Mouse (Mus musculus): ENCODE data around the gene Ppm1j. TPM values are rescaled to one million over a fixed set of nuclear protein-coding genes. Genes with fewer than 3 reads are reported as not detected.
"Not testable (repeated sequence)": the region's sequence is repeated elsewhere in the genome, so short reads cannot be mapped to it uniquely, and the experiment has no call there.

Ppm1j gene
- polyA plus RNA-seq, 1 experiment from 2014 or later = 4.6 TPM

DNA sequence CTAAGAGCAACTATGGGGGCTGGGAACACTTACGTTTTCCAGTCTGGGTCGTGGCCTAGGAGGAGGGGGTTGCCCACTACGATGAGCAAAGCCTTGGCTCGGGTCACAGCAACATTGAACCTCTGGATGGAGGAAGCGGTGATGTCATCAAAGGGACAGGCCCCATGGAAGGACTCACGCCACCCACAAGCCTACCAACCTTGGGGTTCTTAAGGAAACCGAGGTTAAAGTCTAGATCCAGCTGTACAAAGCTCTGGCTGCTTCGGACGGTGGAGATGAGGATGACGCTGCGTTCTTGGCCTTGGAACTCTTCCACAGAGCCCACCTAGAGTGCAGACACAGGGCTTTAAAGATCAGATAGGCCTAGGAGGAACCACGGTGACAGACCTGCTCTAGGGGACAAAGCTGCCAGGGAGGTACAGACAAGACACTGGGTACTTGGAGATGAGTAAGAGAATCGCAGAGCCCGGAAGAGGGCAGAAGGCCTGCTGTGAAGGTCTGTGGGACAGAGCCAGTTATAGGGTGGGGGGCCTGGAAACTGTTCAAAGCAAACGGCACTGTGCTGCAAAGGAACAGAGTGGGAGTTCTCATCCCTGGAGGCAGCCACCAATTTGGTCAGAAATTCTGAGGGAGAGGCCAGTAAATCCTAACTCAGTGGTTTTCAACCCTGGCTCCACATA lies 14.9 kb downstream of the Ppm1j start:
- Histone ChIP-seq H3K4me1 (peaks cover 55% of the 10 kb centered on the region), H3K9ac (no peak overlapping the region), H3K36me3 (peaks cover 62% of the 10 kb centered on the region), H3K4me2 (no peak overlapping the region), H3K27ac (peak overlapping the region; percentile 83), H3K27me3 (no peaks in the 10 kb centered on the region), H3K4me3 (no peak overlapping the region), H3K9me3 (no peaks in the 10 kb centered on the region)
- 58% methylated on average over 15 of the region's 15 CpGs for WGBS
- no peak for ATAC-seq (ENCODE audit: insufficient number of reproducible peaks, low FRiP score, low TSS enrichment, low read depth)

DNA sequence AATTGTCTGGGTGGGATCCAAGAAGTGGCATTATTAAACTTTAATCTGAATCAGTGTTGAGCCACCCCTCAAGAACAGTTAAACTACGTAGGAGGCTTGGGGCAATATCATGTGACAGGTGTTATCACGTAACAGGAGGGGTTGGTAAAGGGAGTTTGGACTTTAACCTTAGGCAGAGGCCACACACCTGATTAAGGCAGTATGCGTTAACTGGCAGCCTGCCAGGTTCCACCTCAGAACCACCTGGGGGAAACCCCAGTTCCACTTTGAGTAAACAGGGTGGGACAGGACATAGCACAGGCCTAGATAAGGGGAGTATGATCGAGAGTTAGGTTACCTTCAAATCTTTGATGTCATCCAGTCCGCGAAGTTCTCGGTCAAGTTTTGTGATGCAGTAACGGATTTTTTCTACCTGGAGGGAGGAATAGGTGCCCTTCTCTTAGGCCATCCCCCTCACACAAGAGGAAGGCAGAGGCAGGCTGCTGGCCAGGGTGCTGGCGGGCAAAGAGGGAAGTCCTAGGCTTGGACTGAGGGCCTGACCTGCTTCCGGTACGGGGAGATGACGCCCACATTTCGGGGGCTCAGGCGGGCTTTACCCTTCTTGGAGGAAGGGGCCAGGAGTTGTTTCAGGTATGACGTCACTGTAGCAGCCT lies 15.7 kb downstream of the Ppm1j start:
- H3K9ac ChIP-seq = no peak overlapping the region
- no peaks in the 10 kb centered on the region for H3K9me3 ChIP-seq
- 66% methylated on average over 15 of the region's 15 CpGs for WGBS
- H3K4me3 ChIP-seq = no peak overlapping the region
- ATAC-seq (ENCODE audit: insufficient number of reproducible peaks, low FRiP score, low TSS enrichment, low read depth) = no peak
- H3K27me3 ChIP-seq = no peaks in the 10 kb centered on the region
- H3K4me1 ChIP-seq = peaks cover 47% of the 10 kb centered on the region
- H3K27ac ChIP-seq = 0 out of 2 replicates have a peak overlapping the region, but pooled peaks have one; percentile 83
- no peak overlapping the region for H3K4me2 ChIP-seq
- peaks cover 70% of the 10 kb centered on the region for H3K36me3 ChIP-seq

DNA sequence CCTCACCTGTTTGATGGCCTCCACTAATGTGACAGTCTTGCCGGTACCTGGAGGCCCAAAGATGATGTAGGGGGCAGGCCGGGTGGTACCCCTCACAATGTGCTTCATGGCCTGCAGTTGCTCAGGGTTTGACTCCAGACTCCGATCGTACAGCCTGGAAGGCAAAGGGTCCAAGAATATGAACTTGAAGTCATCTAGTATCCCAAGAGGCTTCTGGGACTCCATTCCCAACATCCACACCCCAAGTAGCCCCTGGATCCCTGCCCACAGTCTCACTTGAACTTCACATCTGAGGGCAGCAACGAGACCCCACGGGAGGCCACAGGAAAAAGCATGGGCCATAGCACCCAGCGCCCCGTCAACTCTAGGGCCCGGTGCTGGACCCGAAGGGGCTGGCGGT lies 19.8 kb downstream of the Ppm1j start:
- Histone ChIP-seq H3K4me2 (no peak overlapping the region), H3K9ac (no peak overlapping the region), H3K4me3 (no peak overlapping the region), H3K27me3 (no peaks in the 10 kb centered on the region), H3K36me3 (peaks cover 82% of the 10 kb centered on the region), H3K4me1 (peaks cover 6% of the 10 kb centered on the region), H3K9me3 (no peaks in the 10 kb centered on the region), H3K27ac (no peak overlapping the region)
- WGBS = 91% methylated on average over 11 of the region's 11 CpGs
- ATAC-seq (ENCODE audit: insufficient number of reproducible peaks, low FRiP score, low TSS enrichment, low read depth) = no peak

DNA sequence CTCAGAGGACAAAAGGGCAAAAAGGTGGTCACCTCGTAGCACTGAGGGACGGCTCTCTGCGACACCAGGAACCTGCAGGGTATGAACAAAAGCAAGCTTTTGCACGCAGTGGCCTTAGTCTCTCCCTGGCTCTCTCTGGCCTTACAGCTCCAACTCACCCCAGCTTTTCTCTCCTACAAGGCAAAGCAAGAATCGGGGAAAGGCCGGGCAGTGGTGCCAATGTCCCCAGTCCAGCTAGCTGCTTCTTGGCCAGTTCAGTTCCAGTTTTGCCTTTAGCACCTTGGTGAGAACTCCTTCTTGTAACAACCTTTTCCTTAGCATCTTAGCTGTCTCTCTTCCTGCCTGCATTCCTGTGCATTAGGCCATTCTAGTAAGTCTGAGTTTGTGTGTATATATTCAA lies 20.6 kb downstream of the Ppm1j start:
- Histone ChIP-seq H3K27ac (no peak overlapping the region), H3K4me3 (no peak overlapping the region), H3K9ac (no peak overlapping the region), H3K36me3 (peaks cover 74% of the 10 kb centered on the region), H3K27me3 (no peaks in the 10 kb centered on the region), H3K4me2 (no peak overlapping the region), H3K4me1 (no peaks in the 10 kb centered on the region), H3K9me3 (no peaks in the 10 kb centered on the region)
- 91% methylated on average over 6 of the region's 6 CpGs for WGBS
- no peak for ATAC-seq (ENCODE audit: insufficient number of reproducible peaks, low FRiP score, low TSS enrichment, low read depth)

DNA sequence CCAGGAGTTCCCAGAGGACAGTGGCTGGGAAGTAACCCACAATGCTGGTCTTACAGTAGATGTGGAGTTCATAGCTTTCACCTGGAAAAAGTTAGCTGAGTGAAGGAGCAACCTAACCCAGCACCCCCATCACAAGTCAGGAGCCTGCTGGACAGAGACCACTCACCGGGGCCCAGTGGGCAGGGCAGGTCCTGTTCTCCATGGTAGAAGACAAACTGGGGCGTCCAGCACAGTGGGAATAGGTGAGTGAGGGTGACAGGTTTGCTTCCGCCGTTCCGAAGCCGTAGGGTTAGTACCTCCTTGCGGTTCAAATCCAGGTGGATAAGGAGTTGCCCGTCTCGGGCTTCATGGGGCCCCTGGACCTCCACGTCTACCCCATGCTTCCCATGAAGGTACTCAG lies 23.5 kb downstream of the Ppm1j start:
- ATAC-seq (ENCODE audit: insufficient number of reproducible peaks, low FRiP score, low TSS enrichment, low read depth) = no peak
- H3K4me3 ChIP-seq = no peak overlapping the region
- no peaks in the 10 kb centered on the region for H3K27me3 ChIP-seq
- H3K36me3 ChIP-seq = peaks cover 58% of the 10 kb centered on the region
- H3K9me3 ChIP-seq = no peaks in the 10 kb centered on the region
- H3K9ac ChIP-seq = no peak overlapping the region
- no peaks in the 10 kb centered on the region for H3K4me1 ChIP-seq
- H3K27ac ChIP-seq = no peak overlapping the region
- WGBS = 96% methylated on average over 10 of the region's 10 CpGs
- no peak overlapping the region for H3K4me2 ChIP-seq

DNA sequence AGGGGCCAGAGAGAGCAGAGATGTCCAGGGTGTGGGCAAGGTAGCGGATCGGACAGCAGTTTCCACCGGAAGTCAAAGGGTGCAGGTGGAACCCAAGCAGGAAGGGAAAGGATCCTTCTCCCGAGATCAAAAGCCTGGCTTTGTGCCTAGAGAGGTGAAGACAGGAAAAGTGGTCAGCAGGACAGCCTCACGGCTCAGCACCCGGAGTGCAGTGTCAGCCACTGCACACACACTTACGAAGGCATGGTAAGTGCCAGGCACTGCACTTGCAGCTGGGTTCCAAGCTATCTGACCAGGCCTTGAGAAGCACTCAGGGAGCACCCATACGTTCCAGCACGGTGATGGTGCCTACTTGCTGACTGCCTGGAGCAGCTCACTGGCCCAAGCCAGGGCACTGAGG lies 24.7 kb downstream of the Ppm1j start:
- H3K9ac ChIP-seq = no peak overlapping the region
- no peak overlapping the region for H3K4me2 ChIP-seq
- H3K27me3 ChIP-seq = no peaks in the 10 kb centered on the region
- no peak overlapping the region for H3K27ac ChIP-seq
- peaks cover 45% of the 10 kb centered on the region for H3K36me3 ChIP-seq
- H3K4me1 ChIP-seq = no peaks in the 10 kb centered on the region
- H3K9me3 ChIP-seq = no peaks in the 10 kb centered on the region
- no peak overlapping the region for H3K4me3 ChIP-seq
- ATAC-seq (ENCODE audit: insufficient number of reproducible peaks, low FRiP score, low TSS enrichment, low read depth) = no peak
- WGBS = 80% methylated on average over 9 of the region's 9 CpGs

DNA sequence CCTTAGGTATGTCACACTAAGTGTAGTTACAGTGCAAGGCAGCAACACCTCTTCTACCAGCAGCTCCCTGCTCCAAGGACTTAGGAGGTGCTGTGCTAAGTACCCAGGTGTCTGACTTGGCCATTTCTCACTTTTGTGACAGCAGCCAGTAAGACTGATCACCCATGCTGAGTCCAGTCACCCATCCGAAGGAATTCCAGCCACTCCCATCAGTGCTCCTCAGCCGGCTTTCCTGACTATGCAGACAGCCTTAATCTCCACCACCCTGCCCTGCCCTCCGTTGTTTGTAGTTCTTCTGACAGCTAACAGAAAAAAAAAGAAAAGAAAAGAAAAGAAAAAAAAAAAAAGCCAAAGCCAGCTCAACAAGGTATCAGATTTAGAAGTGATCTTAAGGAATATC lies 30.9 kb downstream of the Ppm1j start:
- Histone ChIP-seq H3K27me3 (no peaks in the 10 kb centered on the region), H3K4me3 (no peak overlapping the region), H3K9ac (no peak overlapping the region), H3K4me2 (no peak overlapping the region), H3K4me1 (peaks cover 6% of the 10 kb centered on the region), H3K27ac (no peak overlapping the region), H3K36me3 (peaks cover 3% of the 10 kb centered on the region; the same call in 1 of the 2 replicates), H3K9me3 (no peaks in the 10 kb centered on the region)
- ATAC-seq (ENCODE audit: insufficient number of reproducible peaks, low FRiP score, low TSS enrichment, low read depth) = no peak
- 30% methylated on average over 3 of the region's 3 CpGs for WGBS

DNA sequence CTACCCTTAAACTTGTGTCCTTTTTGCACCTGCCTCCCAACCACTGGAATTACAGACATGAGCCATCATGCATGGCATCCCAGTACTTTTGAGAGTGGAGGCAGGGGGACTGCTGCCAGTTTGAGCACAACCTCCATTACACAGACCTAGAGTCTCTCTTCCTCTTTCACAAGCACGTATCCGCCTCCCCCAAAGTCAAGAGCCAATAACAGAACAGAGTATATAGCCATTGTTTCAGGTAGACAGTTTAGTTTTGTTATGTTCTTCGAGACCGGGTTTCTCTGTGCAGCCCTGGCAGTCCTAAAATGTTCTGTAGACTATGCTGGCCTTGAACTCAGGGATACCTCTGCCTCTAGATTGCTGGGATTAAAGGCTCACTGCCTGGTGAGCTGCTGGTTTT lies 31.4 kb downstream of the Ppm1j start:
- H3K4me2 ChIP-seq = no peak overlapping the region
- H3K27ac ChIP-seq = no peak overlapping the region
- 87% methylated on average over 4 of the region's 4 CpGs for WGBS
- H3K9ac ChIP-seq = no peak overlapping the region
- H3K4me3 ChIP-seq = no peak overlapping the region
- no peaks in the 10 kb centered on the region for H3K27me3 ChIP-seq
- H3K4me1 ChIP-seq = peaks cover 11% of the 10 kb centered on the region
- no peak for ATAC-seq (ENCODE audit: insufficient number of reproducible peaks, low FRiP score, low TSS enrichment, low read depth)
- no peaks in the 10 kb centered on the region for H3K9me3 ChIP-seq
- no peaks in the 10 kb centered on the region for H3K36me3 ChIP-seq

DNA sequence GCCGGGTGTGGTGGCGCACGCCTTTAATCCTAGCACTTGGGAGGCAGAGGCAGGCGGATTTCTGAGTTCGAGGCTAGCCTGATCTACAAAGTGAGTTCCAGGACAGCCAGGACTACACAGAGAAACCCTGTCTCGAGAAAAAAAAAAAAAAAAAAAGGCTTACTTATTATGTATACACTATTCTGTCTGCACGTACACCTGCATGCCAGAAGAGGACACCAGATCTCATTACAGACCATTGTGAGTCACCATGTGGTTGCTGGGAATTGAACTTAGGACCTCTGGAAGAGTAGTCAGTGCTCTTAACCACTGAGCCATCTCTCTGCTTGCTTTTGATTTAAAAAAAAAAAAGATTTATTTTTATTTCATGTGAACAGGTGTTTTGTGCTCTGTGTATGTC lies 32.4 kb downstream of the Ppm1j start:
- not testable (repeated sequence) for H3K36me3 ChIP-seq; H3K27ac ChIP-seq; H3K9ac ChIP-seq; H3K4me2 ChIP-seq; H3K27me3 ChIP-seq; H3K9me3 ChIP-seq; ATAC-seq (ENCODE audit: insufficient number of reproducible peaks, low FRiP score, low TSS enrichment, low read depth); H3K4me3 ChIP-seq
- H3K4me1 ChIP-seq = peaks cover 13% of the 10 kb centered on the region
- WGBS = 93% methylated on average over 7 of the region's 7 CpGs

DNA sequence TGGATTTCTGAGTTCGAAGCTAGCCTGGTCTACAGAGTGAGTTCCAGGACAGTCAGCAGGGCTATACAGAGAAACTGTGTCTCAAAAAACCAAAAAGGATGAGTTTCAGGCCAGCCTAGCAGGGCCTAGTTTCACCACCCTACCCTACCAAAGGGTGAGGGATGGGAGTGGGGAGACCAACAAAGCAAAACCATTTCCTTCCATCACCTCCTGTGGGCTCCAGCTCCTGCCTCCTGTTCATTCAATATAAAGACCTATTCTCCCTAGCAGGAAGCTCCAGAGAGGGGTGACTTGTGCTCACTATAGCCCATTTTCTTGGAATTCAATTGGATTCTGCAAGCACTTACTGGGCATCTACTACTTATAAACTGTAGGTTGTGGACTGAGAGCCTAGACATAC lies 33.9 kb downstream of the Ppm1j start:
- H3K27me3 ChIP-seq = no peaks in the 10 kb centered on the region
- no peak overlapping the region for H3K9ac ChIP-seq
- 92% methylated on average over 1 of the region's 1 CpGs for WGBS
- no peak overlapping the region for H3K4me3 ChIP-seq
- no peak overlapping the region for H3K27ac ChIP-seq
- ATAC-seq (ENCODE audit: insufficient number of reproducible peaks, low FRiP score, low TSS enrichment, low read depth) = no peak
- H3K4me2 ChIP-seq = no peak overlapping the region
- peaks cover 19% of the 10 kb centered on the region for H3K4me1 ChIP-seq
- no peaks in the 10 kb centered on the region for H3K9me3 ChIP-seq
- no peaks in the 10 kb centered on the region for H3K36me3 ChIP-seq

DNA sequence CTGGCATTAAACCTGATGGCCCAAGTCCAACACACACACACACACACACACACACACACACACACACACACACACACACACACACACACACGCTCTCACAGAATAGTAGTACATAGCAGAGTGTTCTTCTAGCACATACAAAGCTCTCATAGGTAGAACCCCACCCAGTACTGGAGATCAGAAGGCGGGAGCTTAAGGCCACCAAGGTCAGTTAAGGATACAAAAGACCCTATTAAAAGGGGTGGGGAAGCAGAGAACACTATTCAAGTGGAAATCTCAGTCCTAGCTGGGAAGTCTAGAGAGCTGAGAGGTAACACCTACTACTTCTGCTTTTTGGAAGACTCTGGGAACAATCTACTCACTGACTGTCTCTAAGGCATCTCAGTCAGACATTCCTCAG lies 34.5 kb downstream of the Ppm1j start:
- Histone ChIP-seq H3K9me3 (no peaks in the 10 kb centered on the region), H3K4me1 (peaks cover 19% of the 10 kb centered on the region), H3K4me3 (no peak overlapping the region), H3K9ac (no peak overlapping the region), H3K36me3 (no peaks in the 10 kb centered on the region), H3K27ac (no peak overlapping the region), H3K4me2 (no peak overlapping the region), H3K27me3 (no peaks in the 10 kb centered on the region)
- ATAC-seq (ENCODE audit: insufficient number of reproducible peaks, low FRiP score, low TSS enrichment, low read depth) = no peak
- 92% methylated on average over 2 of the region's 2 CpGs for WGBS

DNA sequence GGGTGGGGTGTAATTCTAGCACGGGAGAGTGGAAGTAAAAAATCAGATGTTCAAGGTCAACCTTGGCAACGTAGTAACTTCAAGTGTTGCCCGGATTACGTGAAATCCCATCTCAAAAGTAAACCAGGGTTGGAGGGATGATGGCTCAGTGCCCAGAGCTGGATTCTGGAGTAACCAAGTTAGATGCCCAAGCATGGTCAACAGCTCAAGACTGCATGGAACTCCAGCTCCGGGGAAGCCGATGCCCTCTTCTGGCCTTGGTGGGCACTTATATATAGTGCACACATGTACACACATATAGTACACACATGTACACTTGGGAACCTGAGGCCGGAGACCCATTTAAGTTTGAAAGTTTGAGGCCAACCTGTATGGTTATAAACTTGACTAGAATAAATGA lies 35.3 kb downstream of the Ppm1j start:
- 0 out of 2 replicates have a peak, but pooled peaks cover 2% of the 10 kb centered on the region for H3K36me3 ChIP-seq
- H3K9ac ChIP-seq = no peak overlapping the region
- H3K4me3 ChIP-seq = no peak overlapping the region
- 95% methylated on average over 7 of the region's 7 CpGs for WGBS
- no peak for ATAC-seq (ENCODE audit: insufficient number of reproducible peaks, low FRiP score, low TSS enrichment, low read depth)
- H3K4me1 ChIP-seq = peaks cover 19% of the 10 kb centered on the region
- H3K27ac ChIP-seq = no peak overlapping the region
- no peaks in the 10 kb centered on the region for H3K27me3 ChIP-seq
- H3K9me3 ChIP-seq = no peaks in the 10 kb centered on the region
- H3K4me2 ChIP-seq = no peak overlapping the region

All from limb, embryonic 15.5 days (tissue).